Mouse (Mus musculus) right cerebral cortex, postnatal 4 days (tissue): ENCODE data around the gene 1700015G11Rik.

Source experiments
- DNase-seq: peaks from one replicate; pipeline ENCODE4 v3.0.0-alpha.2; 2022

The 1700015G11Rik gene

GRCm38 (mm10) chr7:52015628-52016027 is at the start of gene 1700015G11Rik:
1700015G11Rik (minus strand) TSS chr7:52015728.
- DNase-seq = no peak

- no peak for DNase-seq
Measured at GRCm38 (mm10) chr7:52056954-52057353, 41.4 kb upstream of the 1700015G11Rik start.

GRCm38 (mm10) chr7:52056274-52056673 is 40.7 kb upstream of the 1700015G11Rik start:
- no peak for DNase-seq

- no peak for DNase-seq
Measured at GRCm38 (mm10) chr7:52055831-52056230, 40.3 kb upstream of the 1700015G11Rik start.

GRCm38 (mm10) chr7:52037600-52038582 is 22.4 kb upstream of the 1700015G11Rik start:
- DNase-seq = peak; percentile 54

- no peak for DNase-seq
Measured at GRCm38 (mm10) chr7:52024050-52024626, 8.6 kb upstream of the 1700015G11Rik start.

GRCm38 (mm10) chr7:52022039-52022438 is 6.5 kb upstream of the 1700015G11Rik start:
- no peak for DNase-seq

- DNase-seq = no peak
Measured at GRCm38 (mm10) chr7:52015180-52015579, 348 bp downstream of the 1700015G11Rik start.

- DNase-seq = no peak
Measured at GRCm38 (mm10) chr7:52013457-52013856, 2.1 kb downstream of the 1700015G11Rik start.

- DNase-seq = no peak
Measured at GRCm38 (mm10) chr7:52007138-52007537, 8.4 kb downstream of the 1700015G11Rik start.

- DNase-seq = no peak
Measured at GRCm38 (mm10) chr7:52006296-52006630, 9.3 kb downstream of the 1700015G11Rik start.

- DNase-seq = peak; percentile 88
Measured at GRCm38 (mm10) chr7:52005511-52006295, 9.8 kb downstream of the 1700015G11Rik start, which contains the start of gene Svip. Svip (minus strand) TSS chr7:52006018.

GRCm38 (mm10) chr7:51991020-51991419 is 24.5 kb downstream of the 1700015G11Rik start:
- no peak for DNase-seq

GRCm38 (mm10) chr7:51986909-51987308 is 28.6 kb downstream of the 1700015G11Rik start:
- DNase-seq = no peak

- DNase-seq = no peak
Measured at GRCm38 (mm10) chr7:51985763-51986162, 29.8 kb downstream of the 1700015G11Rik start.

GRCm38 (mm10) chr7:51982303-51982702 is 33.2 kb downstream of the 1700015G11Rik start:
- no peak for DNase-seq

GRCm38 (mm10) chr7:51979271-51979670 is 36.3 kb downstream of the 1700015G11Rik start:
- no peak for DNase-seq

- no peak for DNase-seq
Measured at GRCm38 (mm10) chr7:51975181-51975580, 40.3 kb downstream of the 1700015G11Rik start.

- DNase-seq = no peak
Measured at GRCm38 (mm10) chr7:51973526-51973925, 42.0 kb downstream of the 1700015G11Rik start.

- DNase-seq = no peak
Measured at GRCm38 (mm10) chr7:51973091-51973490, 42.4 kb downstream of the 1700015G11Rik start.

GRCm38 (mm10) chr7:51972252-51972855 is 43.2 kb downstream of the 1700015G11Rik start:
- DNase-seq = peak; percentile 46

GRCm38 (mm10) chr7:51969379-51969778 is 46.1 kb downstream of the 1700015G11Rik start:
- DNase-seq = no peak

- DNase-seq = no peak
Measured at GRCm38 (mm10) chr7:51967581-51967980, 47.9 kb downstream of the 1700015G11Rik start.
